Mouse (Mus musculus) neural tube, embryonic 11.5 days (tissue): ENCODE data around the gene Sipa1l3. TPM values are rescaled to one million over a fixed set of nuclear protein-coding genes. Genes with fewer than 3 reads are reported as not detected.

Experiments used
- ATAC-seq: fragments of 200-750 bp; cut with Nextera tagmentation; 2 replicates; pipeline ENCODE4 v1.8.0; 2017; ENCODE audit warnings: moderate number of reproducible peaks, mild to moderate bottlenecking, moderate TSS enrichment, moderate library complexity; ENCODE audit not compliant: insufficient read depth, low FRiP score, low TSS enrichment
- DNase-seq: peaks from one replicate; pipeline ENCODE4 v3.0.0-alpha.2; 2015; ENCODE audit warnings: low spot score
- H3K27ac ChIP-seq: fragments of 300-500 bp; sonication (generic); 2 replicates; pipeline ENCODE4 v1.5.1; 2014; ENCODE audit warnings: low read depth, mild to moderate bottlenecking, low read length
- H3K27me3 ChIP-seq: fragments of 300-500 bp; sonication (generic); 2 replicates; pipeline ENCODE4 v1.6.1; 2014; ENCODE audit warnings: mild to moderate bottlenecking, low read length, mixed read lengths; ENCODE audit not compliant: control insufficient read depth, insufficient read depth
- H3K36me3 ChIP-seq: fragments of 300-500 bp; sonication (generic); 2 replicates; pipeline ENCODE4 v1.6.1; 2014; ENCODE audit warnings: mild to moderate bottlenecking, low read length, moderate library complexity, mixed read lengths; ENCODE audit not compliant: control insufficient read depth, insufficient read depth
- H3K4me1 ChIP-seq: fragments of 300-500 bp; sonication (generic); 2 replicates; pipeline ENCODE4 v1.6.1; 2014; ENCODE audit warnings: low read length, mixed read lengths; ENCODE audit not compliant: control insufficient read depth, insufficient read depth
- H3K4me2 ChIP-seq: fragments of 300-500 bp; sonication (generic); 2 replicates; pipeline ENCODE4 v1.6.1; 2014; ENCODE audit warnings: low read depth, mild to moderate bottlenecking, moderate library complexity
- H3K4me3 ChIP-seq: fragments of 300-500 bp; sonication (generic); 2 replicates; pipeline ENCODE4 v1.5.1; 2014; ENCODE audit warnings: low read depth, low read length
- H3K9ac ChIP-seq: fragments of 300-500 bp; sonication (generic); 2 replicates; pipeline ENCODE4 v1.6.1; 2014; ENCODE audit warnings: mild to moderate bottlenecking, low read length
- H3K9me3 ChIP-seq: fragments of 300-500 bp; sonication (generic); 2 replicates; pipeline ENCODE4 v1.6.1; 2016; ENCODE audit warnings: low read length; ENCODE audit not compliant: control insufficient read depth
- WGBS: fragments of 180-500 bp; shearing (Covaris S2); extraction: QIAGEN DNeasy Blood & Tissue Kit; methylation state at CpG from one replicate; pipeline ENCODE4 v1.1.7; 2014; 5-methylcytosine and 5-hydroxymethylcytosine counted together
- polyA plus RNA-seq: library from polyadenylated mRNA; unstranded; fragments of >200 nt; fragmentation: Nextera tagmentation; extraction: Ambion mirVana; gene quantifications from 2 replicates; pipeline ENCODE4 v1.2.1, GENCODE M21; 2014

Sipa1l3 gene
- polyA plus RNA-seq, 1 experiment from 2014 or later = 11.9 TPM

DNA sequence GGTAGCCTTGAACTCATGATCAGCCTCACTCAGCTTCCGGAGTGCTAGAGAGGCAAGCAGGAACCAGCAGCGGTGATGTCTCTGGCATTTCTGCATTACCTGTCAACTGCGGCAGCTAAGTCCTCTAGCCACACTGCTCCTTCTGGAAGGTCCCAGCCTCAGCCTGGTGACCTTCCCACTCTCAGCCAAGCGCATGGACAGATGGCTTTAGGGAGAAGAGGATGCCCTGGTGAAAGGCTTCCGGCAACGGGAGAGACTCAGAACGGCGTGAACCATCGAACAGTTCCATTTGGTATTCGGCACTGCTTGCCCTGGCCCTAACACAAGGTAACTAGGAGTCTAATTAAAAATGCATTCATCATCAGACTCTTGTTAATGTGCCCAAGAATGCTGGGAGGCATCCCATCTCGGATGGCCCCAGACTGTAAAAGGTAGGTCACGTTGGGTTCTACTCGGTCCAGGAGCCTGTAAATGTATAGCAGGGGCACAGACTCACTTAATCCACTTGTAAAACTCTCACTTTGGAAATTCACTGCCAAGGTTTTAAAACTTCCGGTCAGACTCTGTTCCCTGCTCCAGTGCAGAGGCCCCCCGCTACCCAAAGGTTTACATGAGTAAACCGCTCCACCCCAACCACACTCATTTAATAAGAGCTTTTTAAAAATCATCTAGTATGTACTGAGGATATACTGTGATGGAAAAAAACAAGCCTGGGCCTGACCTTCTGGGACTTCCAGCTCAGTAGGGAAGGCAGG is 37.7 kb downstream of the Sipa1l3 start:
- Histone ChIP-seq H3K36me3 (no peaks in the 10 kb centered on the region), H3K4me3 (no peak overlapping the region), H3K4me2 (no peak overlapping the region), H3K27me3 (no peaks in the 10 kb centered on the region), H3K9me3 (no peaks in the 10 kb centered on the region), H3K4me1 (peaks cover 3% of the 10 kb centered on the region; the same call in 1 of the 2 replicates), H3K27ac (no peak overlapping the region), H3K9ac (no peak overlapping the region)
- DNase-seq (no peak), ATAC-seq (no peak)
- WGBS = 81% methylated on average over 16 of the region's 16 CpGs

DNA sequence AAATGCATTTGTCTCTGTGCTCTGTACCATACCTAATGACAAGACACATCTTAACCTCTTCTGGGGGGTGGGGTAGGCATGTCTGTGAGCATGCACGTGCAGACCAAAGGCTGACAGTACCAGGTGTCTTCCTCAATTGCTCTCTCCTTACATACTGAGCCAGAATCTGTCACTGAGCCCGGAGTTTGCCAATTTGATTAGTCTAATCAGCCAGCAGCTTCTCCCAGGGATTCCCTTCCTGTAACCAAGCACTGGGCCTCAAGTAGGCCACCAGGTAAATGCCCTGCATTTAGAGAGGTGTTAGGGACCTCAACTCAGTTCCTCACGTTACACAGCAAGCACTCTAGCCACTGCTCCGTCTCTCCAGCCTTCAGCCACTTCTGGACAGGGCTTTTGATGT is 38.3 kb downstream of the Sipa1l3 start:
- Histone ChIP-seq H3K27ac (no peak overlapping the region), H3K9me3 (no peaks in the 10 kb centered on the region), H3K4me2 (no peak overlapping the region), H3K4me1 (peaks cover 3% of the 10 kb centered on the region; the same call in 1 of the 2 replicates), H3K36me3 (no peaks in the 10 kb centered on the region), H3K27me3 (no peaks in the 10 kb centered on the region), H3K9ac (no peak overlapping the region), H3K4me3 (no peak overlapping the region)
- DNase-seq = no peak
- ATAC-seq = no peak
- WGBS = 87% methylated on average over 4 of the region's 4 CpGs

DNA sequence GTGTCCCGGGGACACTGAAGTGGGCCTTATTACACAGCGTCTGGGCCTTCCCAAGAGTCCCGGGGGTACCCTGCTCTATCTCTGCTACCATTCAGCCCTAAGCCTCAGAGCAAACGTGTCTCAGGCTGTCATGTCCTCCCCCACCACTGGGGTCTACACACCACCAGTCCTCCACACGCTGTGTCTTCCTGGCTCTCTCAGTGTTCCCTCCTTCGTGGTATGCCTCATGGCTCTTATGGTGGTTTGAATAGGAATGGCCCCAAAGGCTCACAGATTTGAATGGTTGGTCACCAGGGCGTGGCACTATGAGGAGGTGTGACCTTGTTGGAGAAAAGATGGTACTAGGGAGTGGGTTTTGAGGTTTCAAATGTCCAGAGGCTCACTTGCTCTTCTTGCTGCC is 43.4 kb downstream of the Sipa1l3 start:
- 0 out of 2 replicates have a peak, but pooled peaks cover 4% of the 10 kb centered on the region for H3K4me1 ChIP-seq
- H3K27ac ChIP-seq = no peak overlapping the region
- WGBS = 91% methylated on average over 7 of the region's 7 CpGs
- H3K9ac ChIP-seq = no peak overlapping the region
- ATAC-seq = no peak
- no peak overlapping the region for H3K4me3 ChIP-seq
- no peak for DNase-seq
- H3K27me3 ChIP-seq = no peaks in the 10 kb centered on the region
- no peak overlapping the region for H3K4me2 ChIP-seq
- H3K9me3 ChIP-seq = no peaks in the 10 kb centered on the region
- no peaks in the 10 kb centered on the region for H3K36me3 ChIP-seq

DNA sequence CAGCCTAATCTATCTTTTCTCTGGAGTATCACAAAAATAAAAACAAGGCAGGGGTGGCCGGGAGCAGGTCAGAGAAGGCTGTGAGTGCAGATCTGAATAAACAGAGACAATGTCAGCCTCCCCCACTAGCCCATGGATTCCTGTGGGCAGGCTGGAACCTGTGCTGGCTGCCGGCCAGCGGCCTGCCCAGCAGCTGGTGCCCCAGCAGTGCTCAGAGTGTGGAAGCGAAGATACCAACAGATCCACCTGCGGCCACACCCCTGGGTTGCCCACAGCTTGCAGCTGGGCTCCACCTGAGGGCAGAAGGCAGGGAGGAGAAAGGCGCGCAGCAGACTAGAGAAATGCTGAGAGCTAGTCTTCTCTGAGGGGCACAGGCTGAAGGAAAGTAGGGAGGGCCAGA is 47.1 kb downstream of the Sipa1l3 start:
- Histone ChIP-seq H3K4me2 (no peak overlapping the region), H3K4me1 (0 out of 2 replicates have a peak, but pooled peaks cover 4% of the 10 kb centered on the region), H3K36me3 (no peaks in the 10 kb centered on the region), H3K27ac (no peak overlapping the region), H3K9ac (no peak overlapping the region), H3K9me3 (no peaks in the 10 kb centered on the region), H3K27me3 (no peaks in the 10 kb centered on the region), H3K4me3 (no peak overlapping the region)
- WGBS = 75% methylated on average over 7 of the region's 7 CpGs
- ATAC-seq = no peak
- no peak for DNase-seq

DNA sequence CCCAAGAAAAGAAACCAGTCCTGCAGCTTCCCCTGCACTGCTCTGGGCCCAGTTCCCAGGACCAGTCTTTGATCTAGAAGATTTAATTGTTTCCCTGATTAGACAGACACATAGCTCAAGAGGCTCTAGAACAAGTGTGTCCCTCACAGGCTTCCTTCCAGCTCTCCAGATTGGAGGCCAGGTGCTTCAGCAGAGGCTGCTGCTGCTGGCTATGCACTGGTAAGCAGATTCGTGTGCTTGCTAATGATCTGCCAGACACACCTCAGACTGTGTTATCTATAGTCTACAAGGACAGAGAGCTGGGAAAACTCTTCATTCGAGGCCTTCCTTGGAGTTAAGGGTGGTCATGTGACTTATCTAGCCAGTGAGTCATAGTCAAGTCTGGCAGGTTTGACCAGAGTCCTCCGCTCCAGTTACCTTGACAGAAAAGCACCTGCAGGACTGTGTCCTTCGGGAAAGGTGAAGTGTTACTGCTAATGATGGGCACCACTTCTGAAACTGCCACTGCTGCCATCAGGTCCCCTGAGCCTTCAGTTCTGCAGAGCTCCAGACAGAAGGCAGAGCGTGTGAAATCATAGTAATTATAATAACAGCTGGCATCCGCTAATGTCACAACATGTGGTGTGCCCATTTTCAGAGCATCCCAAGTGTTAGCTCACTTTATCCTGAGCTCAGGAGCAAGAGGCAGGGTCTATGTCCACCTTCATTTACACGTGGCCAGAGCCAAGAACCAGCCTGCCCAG is 48.7 kb downstream of the Sipa1l3 start:
- no peak for ATAC-seq
- H3K27me3 ChIP-seq = no peaks in the 10 kb centered on the region
- H3K9me3 ChIP-seq = no peaks in the 10 kb centered on the region
- no peaks in the 10 kb centered on the region for H3K36me3 ChIP-seq
- no peak overlapping the region for H3K27ac ChIP-seq
- no peak for DNase-seq
- H3K4me1 ChIP-seq = 0 out of 2 replicates have a peak, but pooled peaks cover 4% of the 10 kb centered on the region
- H3K4me2 ChIP-seq = no peak overlapping the region
- H3K9ac ChIP-seq = no peak overlapping the region
- WGBS = 73% methylated on average over 7 of the region's 7 CpGs
- H3K4me3 ChIP-seq = no peak overlapping the region

DNA sequence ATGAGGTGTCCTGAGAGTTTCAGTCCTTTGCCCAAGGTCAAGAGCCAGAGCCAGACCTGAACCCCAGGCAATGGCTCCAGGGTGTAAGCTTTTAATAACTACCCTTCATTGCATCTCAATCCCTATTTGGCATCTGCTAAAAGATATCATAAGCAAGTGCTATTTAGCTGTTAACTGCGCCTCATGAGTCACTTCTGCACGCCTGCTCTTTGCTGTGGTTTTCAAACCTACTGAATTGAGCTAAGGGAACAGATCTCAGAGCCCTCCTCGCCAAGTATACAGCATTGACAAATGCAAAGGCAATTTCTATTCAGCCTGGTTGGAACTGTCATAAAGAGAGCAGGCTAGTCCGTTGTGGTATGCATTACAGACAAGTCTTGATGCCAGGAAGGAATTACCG is 49.8 kb downstream of the Sipa1l3 start:
- no peak for ATAC-seq
- Histone ChIP-seq H3K4me1 (0 out of 2 replicates have a peak, but pooled peaks cover 4% of the 10 kb centered on the region), H3K27ac (no peak overlapping the region), H3K4me3 (no peak overlapping the region), H3K9ac (no peak overlapping the region), H3K36me3 (no peaks in the 10 kb centered on the region), H3K9me3 (no peaks in the 10 kb centered on the region), H3K4me2 (no peak overlapping the region), H3K27me3 (no peaks in the 10 kb centered on the region)
- WGBS = 93% methylated on average over 5 of the region's 5 CpGs
- DNase-seq = no peak

DNA sequence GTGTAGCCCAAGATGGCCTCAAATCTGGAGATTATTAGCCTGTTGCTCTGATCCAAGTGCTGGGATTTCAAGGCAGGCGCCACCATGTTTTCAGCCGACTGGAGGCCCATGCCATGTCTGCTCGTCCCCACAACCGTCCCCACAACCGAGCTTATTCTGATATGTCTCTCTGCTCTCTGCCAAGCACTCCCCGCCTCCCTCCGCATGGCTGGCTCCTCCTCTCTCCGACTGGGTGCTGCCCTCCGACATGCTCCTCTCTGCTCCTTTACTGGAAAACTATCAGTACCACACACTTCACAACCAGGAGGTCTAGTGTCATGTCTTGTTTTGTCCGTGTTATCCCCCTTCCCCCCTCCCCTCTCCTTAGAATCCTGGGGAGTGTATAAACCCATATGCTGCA is 51.9 kb downstream of the Sipa1l3 start:
- Histone ChIP-seq H3K4me3 (no peak overlapping the region), H3K36me3 (no peaks in the 10 kb centered on the region), H3K9me3 (no peaks in the 10 kb centered on the region), H3K9ac (no peak overlapping the region), H3K4me2 (no peak overlapping the region), H3K4me1 (0 out of 2 replicates have a peak, but pooled peaks cover 4% of the 10 kb centered on the region), H3K27me3 (no peaks in the 10 kb centered on the region), H3K27ac (no peak overlapping the region)
- WGBS = 80% methylated on average over 10 of the region's 10 CpGs
- DNase-seq = no peak
- no peak for ATAC-seq

DNA sequence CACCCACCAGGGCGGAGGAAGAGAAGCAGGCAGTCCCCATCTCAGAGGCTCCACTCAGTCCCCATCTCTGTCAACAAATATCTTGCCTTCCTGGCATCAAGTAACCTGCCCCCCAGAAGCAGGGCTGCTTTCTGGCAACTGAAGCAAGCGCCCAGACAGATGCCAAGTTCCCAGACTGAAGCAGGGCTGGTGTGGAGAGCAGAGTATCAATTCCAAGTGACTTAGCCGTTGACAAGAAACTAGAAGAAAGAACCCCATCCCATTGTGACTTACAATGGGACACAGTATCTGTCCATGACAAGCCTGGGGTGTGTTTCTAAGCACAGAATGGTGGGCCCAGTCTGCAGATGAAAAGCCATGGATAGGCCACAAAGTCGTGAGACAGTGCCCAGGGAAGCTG is 52.7 kb downstream of the Sipa1l3 start:
- H3K9me3 ChIP-seq = no peaks in the 10 kb centered on the region
- no peaks in the 10 kb centered on the region for H3K36me3 ChIP-seq
- no peak overlapping the region for H3K4me3 ChIP-seq
- no peaks in the 10 kb centered on the region for H3K27me3 ChIP-seq
- no peak overlapping the region for H3K9ac ChIP-seq
- ATAC-seq (no peak), DNase-seq (no peak)
- H3K4me1 ChIP-seq = no peaks in the 10 kb centered on the region
- 84% methylated on average over 4 of the region's 4 CpGs for WGBS
- H3K4me2 ChIP-seq = no peak overlapping the region
- H3K27ac ChIP-seq = no peak overlapping the region

DNA sequence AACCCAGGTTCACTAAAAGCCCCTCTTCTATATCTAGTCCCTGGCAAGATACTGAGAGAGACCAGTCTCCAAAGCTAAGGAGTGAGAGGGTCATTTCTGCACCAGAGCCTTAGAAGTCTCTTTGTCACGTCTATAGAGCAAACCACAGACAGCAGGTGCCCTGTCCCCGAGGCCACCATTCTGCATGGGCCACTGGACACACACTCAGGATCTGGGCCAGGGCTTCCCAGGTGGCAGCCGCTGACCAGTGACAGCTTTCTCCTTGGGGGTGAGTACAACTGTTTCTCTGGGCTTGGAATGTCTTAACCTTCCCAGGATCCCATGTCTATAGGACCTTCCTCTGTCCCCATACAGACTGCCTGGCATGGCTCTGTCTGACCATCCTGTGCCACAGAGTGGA is 55.6 kb downstream of the Sipa1l3 start:
- no peaks in the 10 kb centered on the region for H3K9me3 ChIP-seq
- no peak for ATAC-seq
- DNase-seq = no peak
- no peak overlapping the region for H3K27ac ChIP-seq
- 81% methylated on average over 3 of the region's 3 CpGs for WGBS
- H3K27me3 ChIP-seq = no peaks in the 10 kb centered on the region
- H3K4me3 ChIP-seq = no peak overlapping the region
- H3K4me1 ChIP-seq = no peaks in the 10 kb centered on the region
- H3K36me3 ChIP-seq = no peaks in the 10 kb centered on the region
- no peak overlapping the region for H3K4me2 ChIP-seq
- H3K9ac ChIP-seq = no peak overlapping the region
